Mouse (Mus musculus) thymus, postnatal 14 days (tissue): ENCODE results near the gene Smtn.

Experiments
- DNase-seq: peaks from one replicate; pipeline ENCODE4 v3.0.0; 2021

The Smtn gene

DNA sequence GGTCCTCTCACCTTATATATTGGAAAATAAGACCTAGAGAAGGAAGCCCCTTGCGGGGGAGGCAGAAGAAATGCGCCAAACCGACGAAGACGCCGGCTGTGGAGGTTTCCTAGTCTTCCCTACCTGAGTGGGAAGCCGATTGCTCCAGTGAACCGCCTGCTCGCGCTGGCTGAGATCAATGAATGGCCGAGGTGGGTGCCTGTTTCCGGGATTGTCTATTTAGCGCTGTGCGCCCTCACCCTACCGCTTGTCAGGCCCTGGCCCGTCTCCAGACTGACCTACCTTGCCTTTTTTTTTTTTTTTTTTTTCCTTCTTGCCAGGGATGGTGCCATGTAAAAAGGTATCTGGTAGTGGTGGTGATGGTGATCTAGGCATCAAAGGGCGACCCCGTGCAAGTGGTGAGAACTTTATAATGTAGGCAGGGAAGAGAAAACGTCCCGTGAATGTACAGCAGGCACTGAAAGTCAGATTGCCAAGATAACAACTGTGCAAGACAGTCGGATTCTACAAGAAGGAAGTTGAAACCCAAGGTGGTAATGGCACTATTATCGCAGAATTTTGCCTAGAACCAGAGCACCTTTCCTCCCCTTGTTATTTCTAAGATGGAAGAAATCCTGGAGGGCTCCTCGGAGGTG is at the start of gene Smtn:
Gene Smtn (minus strand): TSS at position 162 of the 635 bp plus-strand sequence.
- no peak for DNase-seq

DNA sequence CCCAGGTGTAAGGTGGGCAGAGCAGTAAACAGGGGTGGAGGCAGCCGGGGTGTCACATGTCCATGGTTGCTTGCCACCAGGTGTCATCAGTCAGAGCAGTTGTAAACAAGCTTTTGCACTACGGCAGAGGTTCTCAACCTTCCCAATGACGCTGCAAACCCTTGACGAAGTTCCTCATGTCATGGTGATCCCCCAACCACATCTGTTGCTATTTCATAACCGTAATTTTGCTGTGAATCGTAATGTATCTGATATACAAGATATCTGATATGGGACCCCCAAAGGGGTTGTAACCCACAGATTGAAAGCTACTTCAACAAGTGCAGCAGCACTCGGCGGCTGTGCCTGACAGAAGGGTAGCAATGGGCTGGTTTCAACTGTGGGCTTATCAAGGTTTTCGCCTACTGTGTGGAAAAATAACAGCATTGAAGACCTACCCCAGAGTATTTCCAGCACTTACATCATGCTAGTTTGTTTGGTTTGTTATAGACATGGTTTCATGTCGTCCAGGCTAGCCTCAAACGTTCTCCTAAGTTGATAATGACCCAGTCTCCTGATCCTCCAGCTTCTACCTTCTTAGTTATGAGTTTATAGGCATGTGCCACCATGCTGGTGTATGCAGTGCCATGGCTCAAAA is 47.7 kb upstream of the Smtn start:
- DNase-seq = no peak

DNA sequence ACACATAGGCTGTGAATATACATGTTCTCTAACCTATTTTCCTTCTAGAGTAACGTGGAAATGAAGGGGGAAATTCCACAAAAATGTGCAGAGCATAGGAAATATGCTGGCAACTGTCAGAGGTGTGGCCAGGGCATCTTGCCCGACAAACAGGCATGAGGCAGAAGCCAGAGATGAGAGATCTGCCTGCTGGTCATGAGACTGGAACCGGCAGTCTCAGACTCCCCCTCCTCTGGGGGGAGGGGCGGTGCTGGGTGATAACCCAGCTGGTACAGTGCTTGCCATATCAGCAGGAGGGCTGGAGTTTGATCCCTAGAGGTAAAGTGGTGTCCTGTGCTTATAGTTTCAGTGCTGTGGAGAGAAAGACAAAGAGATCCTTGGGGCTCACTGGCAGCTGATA is 46.9 kb upstream of the Smtn start:
- no peak for DNase-seq

DNA sequence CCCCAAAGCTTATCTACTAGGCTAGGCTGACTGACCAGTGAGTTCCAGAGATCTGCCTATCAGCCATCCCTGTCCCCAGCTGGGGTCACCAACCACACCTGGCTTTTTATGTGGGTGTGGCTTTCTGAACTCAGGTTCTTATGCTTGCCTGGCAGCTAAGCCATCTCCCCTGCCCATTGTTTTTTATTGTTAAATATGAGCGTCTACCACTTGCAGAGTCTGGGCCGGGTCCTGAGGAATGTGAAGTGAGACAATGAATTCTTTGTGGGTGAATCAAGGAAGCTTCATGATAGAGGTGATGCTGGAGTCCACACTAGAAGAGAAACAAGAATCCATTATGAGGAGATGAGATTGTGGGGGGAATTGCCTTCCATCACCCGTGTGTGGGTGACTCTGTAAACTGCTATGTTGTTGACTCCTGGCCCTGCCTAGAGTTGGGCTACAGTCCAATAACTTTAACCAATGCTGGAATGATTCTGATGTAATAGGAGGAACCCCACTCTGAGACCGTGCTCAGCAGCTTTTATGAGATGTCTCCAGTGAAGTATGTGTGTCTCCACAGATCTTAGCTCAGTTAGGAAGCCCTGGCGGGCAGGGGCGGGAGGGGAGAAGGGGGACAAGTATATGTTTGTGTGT is 45.7 kb upstream of the Smtn start:
- DNase-seq = no peak

DNA sequence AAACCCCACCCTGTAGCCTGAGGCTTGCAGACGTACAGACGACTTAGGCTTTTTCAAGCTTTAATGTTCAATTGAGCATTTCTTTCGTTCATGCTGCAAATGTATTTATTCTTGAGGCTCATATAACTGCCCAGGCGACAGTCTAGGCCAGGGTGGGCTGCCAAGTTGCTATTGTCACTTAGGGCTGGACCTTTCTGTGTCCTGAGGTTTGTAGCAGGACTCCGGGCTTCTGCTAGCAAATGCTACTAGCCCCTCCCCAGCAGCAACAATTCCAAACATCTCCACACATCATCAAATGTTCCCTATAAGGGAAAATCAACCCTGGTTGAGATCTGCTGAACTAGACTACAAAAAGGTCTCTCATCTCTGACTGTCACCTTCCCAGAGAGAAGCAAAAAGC is 42.7 kb upstream of the Smtn start:
- DNase-seq = no peak

DNA sequence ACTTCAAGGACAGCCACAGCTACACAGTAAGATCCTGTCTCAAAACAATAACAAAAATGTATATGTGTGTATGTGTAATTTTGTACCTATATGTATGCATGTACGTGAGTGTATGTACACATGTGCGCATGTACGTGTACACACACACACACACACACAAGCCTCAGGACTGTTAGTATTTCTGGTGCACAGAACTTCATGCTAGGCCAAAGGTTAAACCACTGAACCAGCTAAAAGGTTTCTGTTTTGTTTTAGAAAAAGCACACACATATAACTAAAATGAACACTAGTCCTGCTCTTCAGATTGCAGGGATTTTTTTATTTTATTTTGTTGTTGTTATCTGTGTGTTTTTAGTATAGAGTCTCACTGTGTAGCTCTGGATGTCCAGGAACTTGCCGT is 41.5 kb upstream of the Smtn start:
- no peak for DNase-seq

DNA sequence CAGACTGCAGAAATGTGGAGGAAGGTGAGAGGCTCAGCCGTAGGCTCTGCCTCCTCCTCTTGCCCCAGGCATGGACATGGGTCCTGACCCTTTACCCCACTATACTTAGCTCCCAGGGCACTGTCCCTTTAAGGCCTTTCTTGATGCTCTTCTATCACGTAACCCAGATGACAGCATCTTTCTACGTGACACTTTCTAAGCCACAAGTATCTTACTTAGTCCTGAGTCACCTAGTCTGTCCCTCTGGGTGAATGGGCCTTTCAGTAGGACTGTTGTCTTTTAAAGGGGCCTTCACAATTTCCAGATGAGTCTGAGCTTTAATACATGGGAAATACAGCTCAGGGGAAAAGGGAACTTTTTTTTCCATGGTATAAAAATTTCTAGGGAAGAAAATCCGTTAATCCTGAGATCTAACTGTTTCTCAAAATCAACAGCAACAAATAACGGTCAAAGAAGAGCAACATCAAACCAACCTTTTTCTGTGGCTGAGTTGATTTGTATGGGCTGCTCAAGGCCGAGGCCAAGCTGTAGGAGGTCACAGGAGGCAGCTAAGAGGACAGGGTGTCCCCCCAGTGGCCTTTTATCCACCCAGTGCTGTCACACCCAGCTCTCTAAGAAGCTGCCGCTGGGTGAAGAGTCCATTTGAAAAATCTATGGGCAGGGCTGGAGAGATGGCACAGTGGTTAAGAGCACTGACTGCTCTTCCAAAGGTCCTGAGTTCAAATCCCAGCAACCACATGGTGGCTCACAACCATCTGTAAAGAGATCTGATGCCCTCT is 40.1 kb upstream of the Smtn start:
- DNase-seq = no peak

DNA sequence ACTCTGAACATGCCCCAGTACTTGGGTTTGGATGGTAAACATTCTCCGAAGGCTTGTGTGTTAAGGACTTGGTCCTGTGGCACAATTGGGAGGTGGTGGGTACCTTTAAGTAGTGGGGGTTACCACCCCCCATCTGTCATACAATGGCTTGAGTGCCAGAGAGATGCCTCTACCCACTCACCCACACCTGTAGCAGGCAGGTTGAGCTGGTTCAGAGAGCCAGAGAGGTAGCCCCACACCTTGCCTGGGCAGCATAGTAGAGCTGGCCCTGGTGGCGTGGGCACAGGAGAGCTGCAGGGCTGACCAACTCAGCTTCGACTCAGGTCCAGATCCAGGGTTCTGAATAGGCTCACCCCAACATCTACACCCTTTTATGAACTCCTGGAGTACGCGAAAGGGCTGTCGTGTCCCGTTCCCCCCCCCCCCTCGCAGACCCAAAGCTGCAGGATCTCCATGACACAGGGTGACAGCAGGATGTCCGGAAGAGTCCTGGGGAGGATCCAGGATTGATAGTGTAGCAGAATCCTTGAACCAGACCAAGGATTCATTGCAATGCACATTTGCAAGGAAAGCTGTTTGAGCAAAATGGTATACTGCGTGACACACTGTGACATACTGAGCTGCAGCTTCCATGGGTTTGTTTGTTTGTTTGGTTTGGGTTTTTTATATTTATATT is 37.8 kb upstream of the Smtn start:
- DNase-seq = no peak

DNA sequence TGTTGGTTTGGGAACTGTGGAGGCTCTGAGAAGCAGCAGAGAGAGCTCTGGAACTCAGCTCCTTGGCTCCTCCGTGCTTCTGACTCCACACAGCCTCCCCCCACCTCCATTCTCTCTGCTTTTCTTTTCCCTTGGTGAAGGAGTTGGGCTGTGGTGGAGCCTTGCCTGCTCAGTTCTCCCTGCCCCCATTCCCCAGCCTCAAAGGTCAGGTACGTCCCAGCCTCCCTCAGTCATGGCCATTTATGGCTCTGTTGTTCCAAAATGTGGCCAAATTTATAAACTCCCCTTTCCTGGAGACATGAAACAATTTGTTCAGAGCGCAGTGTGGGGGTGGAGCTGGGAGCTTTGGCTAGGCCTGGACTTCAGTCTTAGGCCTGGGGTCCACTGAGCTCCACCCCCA is 34.8 kb upstream of the Smtn start:
- DNase-seq = no peak

DNA sequence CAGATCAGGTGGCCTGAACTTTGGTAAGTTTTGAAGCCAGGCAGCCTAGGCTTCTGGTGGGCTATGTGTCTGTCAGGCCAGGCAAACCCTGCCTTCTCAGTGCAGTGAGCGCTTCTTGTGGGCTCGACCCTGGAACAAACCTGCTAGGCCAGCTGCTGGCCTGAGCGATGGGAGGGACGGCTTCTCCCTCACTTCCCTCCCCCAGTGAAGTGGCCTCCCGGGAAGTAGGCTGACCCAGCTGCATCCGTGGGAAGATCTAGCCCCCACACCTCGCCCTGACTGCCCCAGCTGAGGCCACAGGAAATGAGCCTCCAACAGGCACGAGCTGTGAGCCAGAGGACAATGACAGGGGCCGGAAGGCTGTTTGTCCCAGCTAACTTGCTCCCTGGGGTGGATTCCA is 32.7 kb upstream of the Smtn start:
- peak; percentile 5 for DNase-seq

DNA sequence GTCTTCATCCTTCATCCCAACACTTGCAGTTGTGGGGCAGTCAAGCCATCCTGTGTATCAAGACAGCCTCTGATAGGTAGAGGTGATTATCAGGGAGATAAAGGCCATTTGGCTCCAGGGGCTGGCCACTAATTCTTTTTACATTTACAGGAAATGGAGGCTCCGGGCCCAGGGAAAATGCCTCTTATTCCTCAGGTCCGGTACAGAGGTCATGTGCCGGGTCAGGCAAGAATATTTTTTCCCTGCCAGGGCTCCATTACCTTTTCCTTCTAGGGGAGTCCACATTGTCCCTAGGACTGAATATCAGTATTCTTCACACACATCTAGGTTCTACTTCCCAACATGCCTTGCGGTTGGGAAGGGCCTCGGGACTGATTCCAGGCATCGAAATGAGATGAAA is 31.8 kb upstream of the Smtn start:
- no peak for DNase-seq

DNA sequence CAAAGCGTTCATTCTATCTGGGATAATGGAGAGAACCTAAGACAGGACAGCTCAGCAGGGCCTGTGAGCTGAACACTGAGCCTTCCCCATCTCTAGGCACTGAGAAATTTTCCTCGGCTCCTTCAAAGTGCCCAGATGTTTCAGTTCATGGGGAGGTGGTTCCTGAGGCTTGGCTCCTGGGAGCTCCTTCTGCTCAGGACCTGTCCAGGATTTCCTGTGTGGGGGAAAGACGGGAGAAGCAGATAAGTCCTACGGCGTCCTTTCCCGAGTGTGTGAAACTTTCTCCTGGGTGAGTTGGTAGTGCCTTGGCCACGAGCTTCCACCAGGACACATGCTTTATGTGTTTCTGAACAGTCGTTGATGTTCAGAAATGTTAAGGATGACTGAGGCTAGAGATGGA is 29.9 kb upstream of the Smtn start:
- DNase-seq = no peak

DNA sequence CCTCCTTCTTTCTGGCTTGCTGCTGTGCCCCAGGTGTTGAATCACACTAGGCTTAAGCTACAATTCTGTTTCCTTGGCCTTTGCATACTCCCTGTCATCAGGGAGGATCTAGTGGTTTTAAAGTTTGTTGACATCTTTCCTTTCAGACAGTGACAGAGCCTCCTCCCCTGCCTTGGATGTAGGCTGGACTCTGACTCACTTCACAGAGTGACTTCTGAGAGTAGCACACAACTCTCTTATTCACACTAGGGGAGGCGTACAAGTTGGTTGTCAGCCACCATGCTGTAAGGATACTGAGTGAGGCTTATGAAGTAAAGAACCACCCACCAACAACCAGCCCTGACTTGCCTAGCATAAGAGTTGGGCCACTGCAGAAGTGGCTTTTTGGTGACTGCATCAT is 27.5 kb upstream of the Smtn start:
- no peak for DNase-seq

DNA sequence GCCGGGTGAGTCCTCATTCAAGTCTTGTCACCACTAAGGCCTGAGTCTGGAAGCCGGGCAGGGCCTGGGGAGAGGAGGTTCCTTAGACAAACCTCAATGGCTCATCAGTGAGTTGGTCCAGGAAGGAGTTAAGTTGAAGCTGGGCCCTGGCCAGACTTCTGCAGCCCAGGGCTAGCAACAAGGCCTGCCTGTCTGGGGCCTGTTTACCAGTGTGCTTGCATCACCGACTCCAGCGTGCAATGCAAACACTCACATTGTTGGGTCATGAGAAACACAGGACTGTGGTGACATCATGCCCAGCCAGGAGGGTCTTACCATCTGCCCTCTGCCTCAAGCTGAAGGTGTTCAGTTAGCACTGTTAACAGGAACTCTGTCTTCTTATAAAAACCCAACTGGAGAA is 25.6 kb upstream of the Smtn start:
- no peak for DNase-seq

DNA sequence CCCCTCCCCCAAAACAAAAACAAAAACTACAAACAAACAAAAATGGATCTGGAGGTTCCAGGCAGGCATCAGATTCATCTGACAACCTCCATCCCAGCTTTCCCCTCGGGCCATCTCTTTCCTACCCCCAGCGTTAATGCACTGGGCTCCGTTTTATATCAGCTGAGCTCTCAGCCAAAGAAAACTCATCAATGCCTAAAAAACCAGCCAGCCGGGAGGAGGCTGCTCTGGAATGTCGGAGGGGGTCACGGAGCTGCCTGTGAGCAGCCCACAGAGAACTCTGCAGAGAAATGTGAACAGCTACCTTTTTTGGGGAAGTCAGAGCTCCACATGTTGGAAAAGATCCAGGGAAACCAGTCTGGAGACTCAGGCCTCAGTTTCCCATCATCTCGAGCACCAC is 24.0 kb upstream of the Smtn start:
- no peak for DNase-seq

DNA sequence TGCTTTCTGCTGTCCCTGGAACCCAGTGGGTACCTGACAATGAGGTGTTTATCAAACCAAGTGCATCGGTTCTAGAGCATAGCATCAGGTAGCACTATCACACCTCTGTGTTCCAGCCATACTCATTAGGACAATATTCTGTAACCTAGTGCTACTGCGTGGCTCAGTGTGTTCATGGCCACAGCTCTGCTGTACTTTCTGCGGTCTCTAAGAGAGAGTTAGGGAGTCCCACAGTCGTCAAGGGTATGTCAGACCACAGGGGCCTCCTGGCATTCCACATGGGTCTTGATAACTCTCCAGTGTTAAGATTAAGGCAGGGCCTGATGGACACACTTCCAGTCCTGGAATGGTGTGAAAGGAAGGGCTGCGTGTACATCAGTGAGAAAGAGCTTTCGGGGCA is 23.4 kb upstream of the Smtn start:
- DNase-seq = no peak

DNA sequence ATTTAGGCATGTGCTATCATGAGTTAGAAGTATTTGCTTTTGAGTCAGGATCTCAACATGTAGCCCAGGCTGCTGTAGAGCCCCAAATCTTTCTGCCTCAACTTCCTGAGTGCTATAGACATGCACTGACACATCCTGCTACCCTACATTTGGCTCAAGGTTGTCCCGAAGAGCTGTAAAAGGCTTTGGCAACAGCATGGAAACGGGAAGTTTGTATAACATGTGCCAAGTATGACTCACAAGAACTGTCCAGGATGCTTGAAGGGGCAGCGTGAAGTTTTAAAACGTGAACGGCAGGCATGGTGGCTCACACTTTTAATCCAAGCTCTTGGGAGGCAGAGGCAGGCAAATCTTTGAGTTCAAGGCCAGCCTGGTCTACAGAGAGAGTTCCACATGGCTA is 19.8 kb upstream of the Smtn start:
- no peak for DNase-seq

DNA sequence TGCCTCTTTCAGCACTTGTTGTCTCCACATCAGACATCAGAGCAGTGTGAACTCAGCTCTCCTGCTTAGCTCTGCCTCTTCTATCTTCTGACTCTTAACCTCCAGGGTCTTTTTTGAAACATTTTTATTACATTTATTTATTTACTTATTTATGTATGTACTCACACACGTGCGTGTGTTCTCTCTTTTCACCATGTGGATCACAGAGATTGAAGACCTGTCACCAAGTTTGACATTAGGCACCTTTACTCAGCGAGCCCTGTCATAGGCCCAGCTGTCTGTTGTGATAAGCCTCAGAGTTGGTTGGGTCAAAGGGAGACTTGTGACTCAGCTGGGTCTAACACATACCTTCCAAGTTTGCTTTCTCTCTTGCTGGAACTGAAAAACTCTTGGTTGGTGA is 17.4 kb upstream of the Smtn start:
- DNase-seq = no peak

DNA sequence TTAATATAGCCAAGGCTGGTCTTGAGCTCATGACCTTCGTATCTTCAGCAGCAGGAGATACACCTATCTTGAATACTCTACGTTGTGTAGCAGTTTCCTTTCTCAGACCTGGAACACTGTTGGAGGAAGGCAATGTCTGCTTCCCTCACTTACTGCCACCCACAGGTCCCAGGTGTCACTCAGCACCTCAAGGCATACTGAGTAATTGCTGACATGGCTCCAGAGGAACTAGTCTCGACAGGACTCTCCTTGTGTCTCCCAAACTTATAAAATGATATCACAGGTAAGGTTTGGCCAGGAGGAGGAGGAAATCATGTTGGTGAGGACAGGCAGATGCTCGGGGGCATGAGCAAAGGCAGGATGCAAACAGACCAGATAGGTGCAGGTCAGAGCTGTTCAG is 14.6 kb upstream of the Smtn start:
- no peak for DNase-seq

DNA sequence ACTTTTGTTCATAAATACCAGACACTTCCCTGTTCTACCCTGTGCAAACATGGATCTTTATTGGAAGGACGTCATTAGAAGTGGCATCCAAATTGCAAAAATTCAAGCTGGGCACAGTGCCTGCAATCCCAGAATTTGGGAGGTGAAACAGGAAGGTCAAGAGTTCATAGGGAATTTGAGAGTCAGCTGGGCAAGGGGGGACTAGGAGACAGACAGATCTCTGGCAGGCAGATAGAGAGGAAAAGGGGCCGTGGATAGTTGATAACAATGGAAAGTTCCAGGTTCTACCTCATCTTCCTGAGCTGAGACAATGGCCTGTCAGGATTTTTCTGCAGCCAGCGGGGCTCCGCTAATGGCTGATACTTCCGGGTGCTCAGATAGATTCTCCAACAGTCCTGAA is 9.4 kb upstream of the Smtn start:
- DNase-seq = no peak

DNA sequence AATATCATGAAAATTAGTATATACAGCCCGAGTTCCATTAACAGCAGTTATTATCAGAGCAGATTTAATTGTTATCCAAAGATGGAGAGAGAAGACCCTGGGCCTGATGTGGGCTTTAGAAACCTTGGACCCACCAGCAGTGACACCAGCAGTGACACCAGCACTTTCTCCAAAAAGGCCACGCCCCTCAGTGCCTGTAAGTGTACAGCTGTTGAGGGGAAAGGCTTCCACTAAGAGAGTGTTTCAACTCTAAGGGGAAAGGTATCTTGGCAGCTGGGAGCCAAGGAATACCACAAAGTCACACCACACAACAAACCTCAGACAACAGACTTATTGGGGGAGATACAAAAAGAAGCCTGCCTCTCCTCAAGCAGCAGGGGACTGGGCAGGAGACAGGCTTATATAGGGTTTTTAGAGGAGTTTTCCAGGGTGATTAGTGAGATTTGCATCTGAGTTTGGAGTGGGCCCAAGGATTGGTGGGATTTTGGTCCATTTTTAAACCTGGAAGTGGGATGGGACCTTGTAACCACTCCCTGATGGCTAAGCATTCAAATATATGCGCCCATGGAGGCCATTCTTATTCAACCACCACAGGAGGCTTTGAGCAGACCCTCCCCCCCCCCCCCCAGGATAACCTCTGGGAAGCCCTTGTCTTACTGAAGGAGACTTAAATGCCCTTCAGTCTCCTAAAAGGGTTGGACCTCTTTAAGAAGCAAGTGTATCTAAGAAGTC is 8.3 kb upstream of the Smtn start:
- no peak for DNase-seq

DNA sequence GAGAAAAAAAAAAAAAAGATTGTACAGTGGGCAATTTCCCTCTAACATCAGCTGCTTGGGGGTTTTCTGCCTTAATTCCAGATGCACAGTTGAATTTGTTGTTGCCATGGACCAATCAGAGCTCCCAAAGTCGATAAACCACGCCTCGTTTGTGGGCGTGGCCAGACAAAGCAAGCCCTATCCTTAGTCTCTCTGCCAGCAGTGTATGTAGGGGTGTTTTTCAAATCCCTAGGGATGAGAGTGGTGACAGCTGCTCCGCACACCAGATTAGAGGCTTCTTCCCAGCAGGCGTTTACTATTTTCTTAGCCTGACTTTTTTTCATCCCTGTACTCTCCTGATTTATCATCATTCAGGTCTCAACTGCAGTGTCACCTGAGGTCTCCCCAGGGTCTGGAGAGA is 7.6 kb upstream of the Smtn start:
- DNase-seq = no peak

DNA sequence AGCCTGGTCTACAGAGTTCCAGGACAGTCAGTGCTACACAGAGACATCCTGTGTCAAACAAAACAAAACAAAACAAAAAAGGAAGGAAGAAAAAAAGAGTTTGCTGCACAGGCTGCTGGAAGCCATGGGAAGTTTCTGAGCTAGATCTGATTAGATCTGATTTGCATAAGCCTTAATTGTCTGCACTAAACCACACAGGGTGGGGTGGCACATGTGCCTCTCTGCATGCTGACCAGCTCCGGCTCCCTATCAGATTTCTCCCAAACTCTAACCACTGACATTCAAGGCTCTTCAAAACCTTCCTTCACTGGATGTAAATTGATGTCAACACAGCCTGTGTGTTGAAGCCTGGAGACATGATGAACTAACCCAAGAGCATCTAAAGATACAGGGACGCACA is 6.6 kb upstream of the Smtn start:
- no peak for DNase-seq
